Mouse (Mus musculus): Measurements from ENCODE around the gene Cops7a. TPM values are rescaled to one million over a fixed set of nuclear protein-coding genes. Genes with fewer than 3 reads are reported as not detected.

Gene Cops7a
- polyA plus RNA-seq, 1 experiment: 154 TPM

- no peaks in the 10 kb centered on the region for H3K9me3 ChIP-seq (replicated peaks; ENCODE audit: control insufficient read depth, insufficient read depth, low read length, poor library complexity, severe bottlenecking)
- H3K27me3 ChIP-seq (ENCODE audit: control insufficient read depth, insufficient read depth, low read length, poor library complexity, severe bottlenecking): no peaks in the 10 kb centered on the region
- H3K4me3 ChIP-seq (ENCODE audit: low read depth, low read length): no peak overlapping the region
- H3K4me1 ChIP-seq (ENCODE audit: control insufficient read depth, insufficient read depth, low read length): peaks cover 8% of the 10 kb centered on the region
- no peak overlapping the region for H3K9ac ChIP-seq (ENCODE audit: low read depth, poor library complexity, severe bottlenecking)
- H3K36me3 ChIP-seq (ENCODE audit: control insufficient read depth, insufficient read depth, low read length, poor library complexity, severe bottlenecking): no peaks in the 10 kb centered on the region
- TF ChIP-seq POLR2A (IDR thresholded peaks at IDR 0.05; ENCODE audit: insufficient read depth, low read length): no peak
- no peak for TF ChIP-seq CTCF (IDR thresholded peaks at IDR 0.05; ENCODE audit: low read depth, low read length)
- TF ChIP-seq EP300 (IDR thresholded peaks at IDR 0.05; ENCODE audit: insufficient read depth, low read depth, low read length): no peak
- no peak overlapping the region for H3K27ac ChIP-seq (ENCODE audit: insufficient read depth, low read length)
Observed at GRCm38 (mm10) chr6:125003706-125004105, 38.4 kb upstream of the Cops7a start.

- Histone ChIP-seq H3K9ac (ENCODE audit: low read depth, poor library complexity, severe bottlenecking) (peak overlapping the region; percentile 75), H3K9me3 (replicated peaks; ENCODE audit: control insufficient read depth, insufficient read depth, low read length, poor library complexity, severe bottlenecking) (no peaks in the 10 kb centered on the region), H3K36me3 (ENCODE audit: control insufficient read depth, insufficient read depth, low read length, poor library complexity, severe bottlenecking) (no peaks in the 10 kb centered on the region), H3K27me3 (ENCODE audit: control insufficient read depth, insufficient read depth, low read length, poor library complexity, severe bottlenecking) (no peaks in the 10 kb centered on the region), H3K4me3 (ENCODE audit: low read depth, low read length) (peak overlapping the region; percentile 60), H3K27ac (ENCODE audit: insufficient read depth, low read length) (peak overlapping the region; percentile 51), H3K4me1 (ENCODE audit: control insufficient read depth, insufficient read depth, low read length) (peaks cover 6% of the 10 kb centered on the region)
- TF ChIP-seq CTCF (IDR thresholded peaks at IDR 0.05; ENCODE audit: low read depth, low read length) (no peak), EP300 (IDR thresholded peaks at IDR 0.05; ENCODE audit: insufficient read depth, low read depth, low read length) (0 out of 2 replicates have a peak, but pooled peaks have one; percentile 21), POLR2A (IDR thresholded peaks at IDR 0.05; ENCODE audit: insufficient read depth, low read length) (no peak)
Observed at GRCm38 (mm10) chr6:124999546-124999945, 34.2 kb upstream of the Cops7a start.

GRCm38 (mm10) chr6:124999091-124999490, 33.8 kb upstream of the Cops7a start:
- H3K4me3 ChIP-seq (ENCODE audit: low read depth, low read length): peak overlapping the region; percentile 74
- no peaks in the 10 kb centered on the region for H3K36me3 ChIP-seq (ENCODE audit: control insufficient read depth, insufficient read depth, low read length, poor library complexity, severe bottlenecking)
- H3K4me1 ChIP-seq (ENCODE audit: control insufficient read depth, insufficient read depth, low read length): peaks cover 4% of the 10 kb centered on the region
- H3K9me3 ChIP-seq (replicated peaks; ENCODE audit: control insufficient read depth, insufficient read depth, low read length, poor library complexity, severe bottlenecking): no peaks in the 10 kb centered on the region
- peak overlapping the region; percentile 75 for H3K9ac ChIP-seq (ENCODE audit: low read depth, poor library complexity, severe bottlenecking)
- no peak for TF ChIP-seq CTCF (IDR thresholded peaks at IDR 0.05; ENCODE audit: low read depth, low read length)
- TF ChIP-seq POLR2A (IDR thresholded peaks at IDR 0.05; ENCODE audit: insufficient read depth, low read length): no peak
- no peak for TF ChIP-seq EP300 (IDR thresholded peaks at IDR 0.05; ENCODE audit: insufficient read depth, low read depth, low read length)
- H3K27ac ChIP-seq (ENCODE audit: insufficient read depth, low read length): peak overlapping the region; percentile 33
- H3K27me3 ChIP-seq (ENCODE audit: control insufficient read depth, insufficient read depth, low read length, poor library complexity, severe bottlenecking): no peaks in the 10 kb centered on the region

- no peaks in the 10 kb centered on the region for H3K36me3 ChIP-seq (ENCODE audit: control insufficient read depth, insufficient read depth, low read length, poor library complexity, severe bottlenecking)
- no peaks in the 10 kb centered on the region for H3K9me3 ChIP-seq (replicated peaks; ENCODE audit: control insufficient read depth, insufficient read depth, low read length, poor library complexity, severe bottlenecking)
- peak overlapping the region; percentile 74 for H3K4me3 ChIP-seq (ENCODE audit: low read depth, low read length)
- TF ChIP-seq EP300 (IDR thresholded peaks at IDR 0.05; ENCODE audit: insufficient read depth, low read depth, low read length) (no peak), POLR2A (IDR thresholded peaks at IDR 0.05; ENCODE audit: insufficient read depth, low read length) (no peak), CTCF (IDR thresholded peaks at IDR 0.05; ENCODE audit: low read depth, low read length) (no peak)
- no peaks in the 10 kb centered on the region for H3K27me3 ChIP-seq (ENCODE audit: control insufficient read depth, insufficient read depth, low read length, poor library complexity, severe bottlenecking)
- H3K9ac ChIP-seq (ENCODE audit: low read depth, poor library complexity, severe bottlenecking): peak overlapping the region; percentile 75
- peaks cover 4% of the 10 kb centered on the region for H3K4me1 ChIP-seq (ENCODE audit: control insufficient read depth, insufficient read depth, low read length)
- H3K27ac ChIP-seq (ENCODE audit: insufficient read depth, low read length): no peak overlapping the region
Observed at GRCm38 (mm10) chr6:124998066-124998465, 32.7 kb upstream of the Cops7a start.

- TF ChIP-seq EP300 (IDR thresholded peaks at IDR 0.05; ENCODE audit: insufficient read depth, low read depth, low read length) (no peak), POLR2A (IDR thresholded peaks at IDR 0.05; ENCODE audit: insufficient read depth, low read length) (no peak), CTCF (IDR thresholded peaks at IDR 0.05; ENCODE audit: low read depth, low read length) (no peak)
- H3K9ac ChIP-seq (ENCODE audit: low read depth, poor library complexity, severe bottlenecking): peak within 1 kb of the TSS; percentile 75
- H3K4me1 ChIP-seq (ENCODE audit: control insufficient read depth, insufficient read depth, low read length): peaks cover 4% of the 10 kb centered on the region
- H3K9me3 ChIP-seq (replicated peaks; ENCODE audit: control insufficient read depth, insufficient read depth, low read length, poor library complexity, severe bottlenecking): no peaks in the 10 kb centered on the region
- H3K36me3 ChIP-seq (ENCODE audit: control insufficient read depth, insufficient read depth, low read length, poor library complexity, severe bottlenecking): no peaks in the 10 kb centered on the region
- no peaks in the 10 kb centered on the region for H3K27me3 ChIP-seq (ENCODE audit: control insufficient read depth, insufficient read depth, low read length, poor library complexity, severe bottlenecking)
- H3K27ac ChIP-seq (ENCODE audit: insufficient read depth, low read length): no peak within 1 kb of the TSS
- H3K4me3 ChIP-seq (ENCODE audit: low read depth, low read length): peak within 1 kb of the TSS; percentile 74
Observed at GRCm38 (mm10) chr6:124996551-124997501, 31.5 kb upstream of the Cops7a start, which contains the start of gene Pianp. Pianp (plus strand) TSS chr6:124996694.

Measured in ES-Bruce4 (cell line).